Mouse (Mus musculus) stomach, postnatal 0 days (tissue): Measurements from ENCODE around the gene 1190005I06Rik.

Experiments
- CTCF ChIP-seq: IDR thresholded peaks from 2 replicates; pipeline ENCODE4 v1.5.1; 2016; ENCODE audit warnings: antibody characterized with exemption, low read depth, mild to moderate bottlenecking, moderate library complexity
- EP300 ChIP-seq: optimal IDR thresholded peaks from 2 replicates; pipeline ENCODE3; 2016; ENCODE audit warnings: antibody characterized with exemption

DNA sequence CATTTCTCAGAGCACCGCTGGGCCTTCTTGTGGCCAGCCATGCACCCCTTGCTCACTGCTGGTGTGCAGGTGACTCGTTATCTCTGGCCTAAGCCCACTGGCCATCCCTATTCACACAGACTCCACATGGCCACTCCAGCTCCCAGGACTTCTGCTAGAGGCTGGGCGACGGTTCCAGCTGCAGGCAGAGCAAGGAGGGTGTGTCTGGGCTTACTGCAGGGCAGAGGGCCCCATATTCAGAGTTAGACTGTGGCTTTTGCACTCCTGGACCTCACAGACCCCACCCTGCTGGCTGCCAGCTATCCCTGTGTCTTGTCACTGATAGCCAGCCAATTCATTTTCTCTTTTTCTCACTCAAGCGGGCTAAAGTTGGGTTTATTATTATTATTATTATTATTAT is 36.6 kb upstream of the 1190005I06Rik start:
- no peak for TF ChIP-seq CTCF
- TF ChIP-seq EP300 = no peak
